Mouse (Mus musculus) heart, embryonic 15.5 days (tissue): ENCODE measurements around the gene N4bp1. TPM values are rescaled to one million over a fixed set of nuclear protein-coding genes. Genes with fewer than 3 reads are reported as not detected.

ENCODE experiments used
- ATAC-seq: fragments of 200-750 bp; cut with Nextera tagmentation; replicated peaks from 2 replicates; pipeline ENCODE4 v1.8.0; 2017; ENCODE audit warnings: low read depth, moderate TSS enrichment; ENCODE audit not compliant: insufficient number of reproducible peaks, insufficient read depth, low FRiP score
- H3K27ac ChIP-seq: fragments of 300-500 bp; sonication (generic); 2 replicates; pipeline ENCODE4 v1.5.1; 2015; ENCODE audit warnings: mild to moderate bottlenecking, inconsistent platforms
- H3K27me3 ChIP-seq: fragments of 300-500 bp; sonication (generic); 2 replicates; pipeline ENCODE4 v1.6.1; 2015; ENCODE audit warnings: inconsistent platforms
- H3K36me3 ChIP-seq: fragments of 300-500 bp; sonication (generic); 2 replicates; pipeline ENCODE4 v1.6.1; 2015; ENCODE audit warnings: mild to moderate bottlenecking, inconsistent platforms
- H3K4me1 ChIP-seq: fragments of 300-500 bp; sonication (generic); replicated peaks from 2 replicates; pipeline ENCODE4 v1.6.1; 2015; ENCODE audit warnings: inconsistent platforms
- H3K4me2 ChIP-seq: fragments of 300-500 bp; sonication (generic); 2 replicates; pipeline ENCODE4 v1.6.1; 2015; ENCODE audit warnings: inconsistent platforms, mild to moderate bottlenecking, moderate library complexity
- H3K4me3 ChIP-seq: fragments of 300-500 bp; sonication (generic); 2 replicates; pipeline ENCODE4 v1.5.1; 2015; ENCODE audit warnings: mild to moderate bottlenecking, inconsistent platforms
- H3K9ac ChIP-seq: fragments of 300-500 bp; sonication (generic); 2 replicates; pipeline ENCODE4 v1.6.1; 2015; ENCODE audit warnings: mild to moderate bottlenecking, inconsistent platforms
- H3K9me3 ChIP-seq: fragments of 300-500 bp; sonication (generic); replicated peaks from 2 replicates; pipeline ENCODE4 v1.6.1; 2016; ENCODE audit warnings: inconsistent platforms
- WGBS: fragments of 180-500 bp; shearing (Covaris S2); methylation state at CpG from one replicate; pipeline ENCODE4 v1.1.7; 2015; ENCODE audit warnings: mixed read lengths; 5-methylcytosine and 5-hydroxymethylcytosine counted together
- polyA plus RNA-seq: library from polyadenylated mRNA; unstranded; fragments of >200 nt; fragmentation: Nextera tagmentation; extraction: Ambion mirVana; gene quantifications from 2 replicates; pipeline ENCODE4 v1.2.1, GENCODE M21; 2015

The N4bp1 gene
- polyA plus RNA-seq, 1 experiment from 2014 or later, result 5.5 TPM

DNA sequence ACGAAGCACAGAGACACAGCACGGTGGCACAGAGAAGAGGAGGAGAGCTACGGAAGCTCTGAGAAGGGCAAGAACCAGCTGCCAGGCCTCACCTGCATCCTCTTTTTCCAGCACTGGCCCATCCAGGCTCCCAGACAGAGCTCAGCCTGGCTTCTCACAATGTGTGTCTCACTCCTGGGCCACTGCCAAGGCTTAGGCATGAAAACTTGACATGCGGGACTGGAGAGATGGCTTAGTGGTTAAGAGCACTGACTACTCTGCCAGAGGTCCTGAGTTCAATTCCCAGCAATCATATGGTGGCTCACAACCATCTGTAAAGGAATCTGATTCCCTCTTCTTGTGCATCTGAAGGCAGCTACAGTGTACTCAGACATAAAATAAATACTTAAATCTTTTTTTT is 34.2 kb upstream of the N4bp1 start:
- no peaks in the 10 kb centered on the region for H3K9me3 ChIP-seq
- no peak overlapping the region for H3K4me2 ChIP-seq
- 0 out of 2 replicates have a peak, but pooled peaks cover 2% of the 10 kb centered on the region for H3K4me1 ChIP-seq
- no peaks in the 10 kb centered on the region for H3K36me3 ChIP-seq
- no peak overlapping the region for H3K4me3 ChIP-seq
- no peak for ATAC-seq
- H3K27ac ChIP-seq, result no peak overlapping the region
- WGBS, result 56% methylated on average over 4 of the region's 4 CpGs
- H3K27me3 ChIP-seq, result no peaks in the 10 kb centered on the region
- H3K9ac ChIP-seq, result no peak overlapping the region

DNA sequence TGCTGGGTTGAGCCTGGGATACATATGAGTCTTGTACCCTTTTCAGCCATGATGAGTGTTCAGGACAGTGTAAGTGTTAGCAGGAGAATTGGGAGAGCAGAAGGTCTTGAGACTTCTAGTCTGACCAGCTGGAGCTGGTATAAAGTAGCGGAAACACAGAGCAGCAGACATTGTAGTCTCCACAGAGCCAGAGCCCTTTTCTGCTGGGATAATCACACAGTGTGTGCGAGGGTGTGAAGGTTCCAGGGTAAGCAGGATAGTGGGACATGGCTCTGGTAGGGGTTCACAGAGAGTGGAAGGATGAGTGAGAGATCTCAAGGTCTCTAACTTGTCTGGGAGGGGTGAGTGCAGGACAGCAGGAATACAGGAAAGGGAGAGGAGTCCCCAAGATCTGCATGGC is 33.0 kb upstream of the N4bp1 start:
- Histone ChIP-seq H3K4me1 (0 out of 2 replicates have a peak, but pooled peaks cover 2% of the 10 kb centered on the region), H3K27ac (no peak overlapping the region), H3K9ac (no peak overlapping the region), H3K27me3 (no peaks in the 10 kb centered on the region), H3K9me3 (no peaks in the 10 kb centered on the region), H3K4me3 (no peak overlapping the region), H3K36me3 (no peaks in the 10 kb centered on the region), H3K4me2 (no peak overlapping the region)
- no peak for ATAC-seq
- 87% methylated on average over 2 of the region's 2 CpGs for WGBS

DNA sequence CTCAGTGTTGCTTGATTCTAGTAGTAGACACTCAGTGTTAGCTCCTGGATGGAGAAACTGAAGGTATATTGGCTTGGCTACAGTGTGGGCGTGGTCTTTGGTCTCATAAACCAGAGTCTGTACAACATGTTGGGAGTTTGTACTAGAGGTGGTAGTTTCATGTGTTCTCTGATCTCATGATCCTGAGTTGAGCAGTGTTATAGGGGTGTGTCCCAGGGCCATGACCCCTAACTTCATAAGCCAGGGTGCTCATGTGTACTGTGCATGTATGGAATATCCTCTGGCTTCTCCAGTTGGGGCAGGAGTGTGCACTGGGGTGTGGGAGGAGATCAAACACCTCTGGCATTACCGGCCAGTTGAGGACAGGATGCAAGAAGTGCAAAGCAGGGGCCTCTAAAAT is 32.6 kb upstream of the N4bp1 start:
- H3K4me3 ChIP-seq, result no peak overlapping the region
- H3K4me1 ChIP-seq, result 0 out of 2 replicates have a peak, but pooled peaks cover 2% of the 10 kb centered on the region
- no peaks in the 10 kb centered on the region for H3K9me3 ChIP-seq
- H3K9ac ChIP-seq, result no peak overlapping the region
- no peaks in the 10 kb centered on the region for H3K36me3 ChIP-seq
- WGBS, result 80% methylated on average over 2 of the region's 2 CpGs
- H3K27me3 ChIP-seq, result no peaks in the 10 kb centered on the region
- no peak overlapping the region for H3K27ac ChIP-seq
- ATAC-seq, result no peak
- no peak overlapping the region for H3K4me2 ChIP-seq

DNA sequence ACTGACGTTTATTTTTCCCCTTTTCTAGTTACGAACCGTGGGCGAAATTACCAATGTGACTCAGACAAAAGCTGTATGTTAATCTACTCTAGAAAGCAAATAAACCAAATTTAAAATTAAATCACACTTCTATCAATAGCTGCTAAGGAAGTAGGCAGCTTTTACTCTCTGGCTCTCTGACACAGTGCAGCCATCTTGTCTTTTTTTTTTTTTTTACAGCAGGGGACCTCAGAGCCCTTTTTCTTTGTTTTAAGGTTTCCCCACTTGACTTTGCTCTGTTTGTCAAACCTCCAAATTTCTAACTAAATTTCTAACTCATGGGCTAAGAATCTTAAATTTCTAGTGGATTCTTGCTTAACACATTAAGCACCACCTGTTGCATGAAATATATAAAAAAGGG is 31.3 kb upstream of the N4bp1 start:
- ATAC-seq, result no peak
- H3K27ac ChIP-seq, result no peak overlapping the region
- WGBS, result 75% methylated on average over 4 of the region's 4 CpGs

DNA sequence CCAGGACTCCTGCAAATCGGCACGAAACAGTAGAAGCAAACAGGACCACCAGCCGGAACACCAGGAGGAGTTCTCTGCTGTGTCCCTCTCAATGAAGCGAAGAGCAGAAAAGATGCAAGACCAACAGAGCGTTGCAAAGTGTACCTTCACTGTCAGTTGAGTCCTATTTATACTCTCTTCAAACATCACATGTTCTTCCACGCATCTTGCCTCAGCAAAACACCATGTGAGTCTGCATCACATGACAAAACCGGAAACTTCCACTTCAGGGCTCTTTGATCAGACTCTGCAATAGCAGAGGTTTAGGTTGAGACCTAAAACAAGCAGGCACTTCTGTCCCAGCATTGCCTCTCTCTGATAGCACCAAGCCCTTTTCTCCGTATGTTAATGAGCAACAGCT is 26.1 kb upstream of the N4bp1 start:
- no peak overlapping the region for H3K4me2 ChIP-seq
- whole genome bisulfite sequencing, result 74% methylated on average over 8 of the region's 8 CpGs
- no peaks in the 10 kb centered on the region for H3K27me3 ChIP-seq

More for the DNA sequence above, 31.3 kb upstream of the N4bp1 start:
- Histone ChIP-seq H3K4me3 (no peak overlapping the region), H3K4me1 (0 out of 2 replicates have a peak, but pooled peaks cover 2% of the 10 kb centered on the region), H3K9ac (no peak overlapping the region), H3K27me3 (no peaks in the 10 kb centered on the region), H3K36me3 (no peaks in the 10 kb centered on the region), H3K9me3 (no peaks in the 10 kb centered on the region), H3K4me2 (no peak overlapping the region)

DNA sequence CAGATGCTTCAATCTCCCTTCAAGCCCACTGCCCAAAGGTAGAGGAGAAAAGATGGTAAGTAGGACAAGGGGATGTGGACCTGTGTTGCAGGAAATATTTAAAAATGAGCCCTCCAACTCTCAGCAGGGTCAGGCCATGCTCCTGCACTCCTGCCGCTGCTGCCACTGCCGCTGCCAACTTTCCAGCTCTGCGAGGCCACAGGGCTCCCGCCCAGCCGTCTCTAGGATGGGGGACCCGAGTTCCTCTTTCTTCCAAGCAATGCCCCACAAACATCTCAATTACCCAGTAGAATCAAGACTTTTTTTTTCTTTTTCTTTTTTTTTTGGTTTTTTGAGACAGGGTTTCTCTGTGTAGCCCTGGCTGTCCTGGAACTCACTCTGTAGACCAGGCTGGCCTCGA is 25.2 kb upstream of the N4bp1 start:
- WGBS, result 74% methylated on average over 7 of the region's 7 CpGs
- Histone ChIP-seq H3K27me3 (no peaks in the 10 kb centered on the region), H3K36me3 (no peaks in the 10 kb centered on the region), H3K9me3 (no peaks in the 10 kb centered on the region), H3K9ac (no peak overlapping the region), H3K4me1 (no peaks in the 10 kb centered on the region), H3K4me3 (no peak overlapping the region), H3K4me2 (no peak overlapping the region), H3K27ac (no peak overlapping the region)
- no peak for ATAC-seq

More for the DNA sequence above, 26.1 kb upstream of the N4bp1 start:
- Histone ChIP-seq H3K4me1 (no peaks in the 10 kb centered on the region), H3K27ac (no peak overlapping the region), H3K4me3 (no peak overlapping the region), H3K9me3 (no peaks in the 10 kb centered on the region), H3K9ac (no peak overlapping the region), H3K36me3 (no peaks in the 10 kb centered on the region)
- no peak for ATAC-seq

DNA sequence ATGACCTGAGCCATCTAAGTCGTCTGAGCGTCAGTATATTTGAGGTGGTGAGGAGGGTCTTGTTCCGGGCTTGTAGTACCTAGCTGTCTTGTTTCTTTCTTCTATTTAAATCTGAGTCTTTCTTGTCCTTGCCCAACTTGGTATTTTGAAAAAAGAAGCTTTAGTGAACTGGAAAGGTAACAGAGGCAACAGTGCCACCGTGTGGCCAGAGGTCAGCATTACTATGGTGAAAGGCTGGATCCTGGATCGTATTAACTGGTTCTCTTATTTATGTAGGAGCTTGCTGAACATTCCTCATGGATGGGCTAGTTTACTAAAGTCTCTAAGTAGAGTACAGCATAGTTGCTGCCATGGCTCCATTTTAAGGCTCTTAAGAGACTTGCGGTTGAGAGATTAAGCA is 23.5 kb upstream of the N4bp1 start:
- no peak for ATAC-seq
- H3K9ac ChIP-seq, result no peak overlapping the region
- no peak overlapping the region for H3K27ac ChIP-seq
- no peaks in the 10 kb centered on the region for H3K4me1 ChIP-seq
- H3K9me3 ChIP-seq, result no peaks in the 10 kb centered on the region
- H3K4me2 ChIP-seq, result no peak overlapping the region
- WGBS, result 14% methylated on average over 6 of the region's 6 CpGs
- H3K36me3 ChIP-seq, result no peaks in the 10 kb centered on the region
- no peak overlapping the region for H3K4me3 ChIP-seq
- no peaks in the 10 kb centered on the region for H3K27me3 ChIP-seq

DNA sequence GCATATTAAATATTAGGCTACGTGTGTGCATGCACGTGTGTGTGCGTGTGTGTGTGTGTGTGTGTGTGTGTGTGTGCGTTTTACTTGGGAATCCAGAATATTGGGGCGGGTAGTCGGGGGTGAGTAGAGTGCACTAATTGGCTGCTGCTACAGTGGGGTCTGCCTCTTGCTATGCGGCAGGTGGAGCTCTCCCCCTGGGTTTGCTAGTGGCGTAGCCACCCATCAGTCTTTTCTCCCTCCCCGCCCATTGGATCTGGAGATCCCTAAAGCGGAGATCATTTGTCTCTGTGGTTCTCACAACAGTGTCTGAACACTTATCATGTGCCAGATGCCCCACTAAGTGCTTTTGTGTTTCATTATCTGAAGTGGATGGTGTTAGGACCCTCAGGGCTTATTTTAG is 19.9 kb upstream of the N4bp1 start:
- Histone ChIP-seq H3K4me2 (no peak overlapping the region), H3K9ac (no peak overlapping the region), H3K36me3 (no peaks in the 10 kb centered on the region), H3K4me1 (0 out of 2 replicates have a peak, but pooled peaks cover 4% of the 10 kb centered on the region), H3K27me3 (no peaks in the 10 kb centered on the region), H3K9me3 (no peaks in the 10 kb centered on the region), H3K27ac (no peak overlapping the region), H3K4me3 (no peak overlapping the region)
- WGBS, result 54% methylated on average over 10 of the region's 10 CpGs
- no peak for ATAC-seq

DNA sequence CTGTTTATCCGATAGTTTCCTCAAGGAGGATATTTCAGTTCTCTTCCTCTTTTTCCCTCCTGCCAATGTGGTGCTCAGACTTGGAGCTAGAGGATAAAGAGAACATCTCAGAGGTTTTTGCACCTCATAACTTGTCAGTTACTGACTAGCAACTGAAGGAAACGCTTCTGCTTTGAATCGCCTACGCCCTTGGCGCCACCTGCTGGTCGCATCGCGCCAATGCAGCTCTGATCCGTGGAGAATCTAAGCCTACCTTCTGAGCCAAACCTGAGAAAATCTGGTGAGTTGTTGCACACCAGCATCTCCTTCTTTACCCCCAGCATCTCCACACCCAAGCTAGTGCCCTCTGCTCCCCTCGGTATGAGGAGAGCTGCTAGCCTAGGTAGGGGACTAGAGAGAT is 18.0 kb upstream of the N4bp1 start:
- H3K27ac ChIP-seq, result no peak overlapping the region
- H3K9ac ChIP-seq, result no peak overlapping the region
- WGBS, result 5% methylated on average over 10 of the region's 10 CpGs
- H3K9me3 ChIP-seq, result no peaks in the 10 kb centered on the region
- H3K4me3 ChIP-seq, result no peak overlapping the region
- H3K27me3 ChIP-seq, result no peaks in the 10 kb centered on the region
- H3K36me3 ChIP-seq, result no peaks in the 10 kb centered on the region
- H3K4me2 ChIP-seq, result no peak overlapping the region
- 0 out of 2 replicates have a peak, but pooled peaks cover 4% of the 10 kb centered on the region for H3K4me1 ChIP-seq
- no peak for ATAC-seq

DNA sequence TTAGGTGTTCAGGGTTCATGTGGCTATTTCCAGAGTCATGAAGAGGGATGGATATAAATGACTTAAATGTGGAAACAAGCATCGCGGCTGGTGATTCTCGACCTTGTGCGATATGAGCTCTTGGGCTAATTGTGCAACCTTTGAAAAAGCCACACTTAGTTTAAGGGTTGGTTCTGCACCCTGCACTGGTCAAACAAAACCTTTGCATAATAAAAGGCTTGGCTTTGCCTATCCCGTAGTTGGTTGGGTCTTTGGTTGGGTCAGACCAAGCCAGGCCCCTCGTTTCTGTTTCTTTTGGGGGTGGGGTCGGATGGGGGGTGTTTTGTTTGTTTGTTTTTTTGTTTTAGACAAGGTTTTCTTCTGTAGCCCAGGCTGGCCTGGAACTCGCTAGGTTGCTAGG is 17.6 kb upstream of the N4bp1 start:
- Histone ChIP-seq H3K27me3 (no peaks in the 10 kb centered on the region), H3K9me3 (no peaks in the 10 kb centered on the region), H3K4me1 (0 out of 2 replicates have a peak, but pooled peaks cover 5% of the 10 kb centered on the region), H3K27ac (0 out of 2 replicates have a peak overlapping the region, but pooled peaks have one; percentile 34), H3K36me3 (no peaks in the 10 kb centered on the region), H3K9ac (no peak overlapping the region), H3K4me3 (no peak overlapping the region), H3K4me2 (no peak overlapping the region)
- no peak for ATAC-seq
- WGBS, result 73% methylated on average over 8 of the region's 8 CpGs

DNA sequence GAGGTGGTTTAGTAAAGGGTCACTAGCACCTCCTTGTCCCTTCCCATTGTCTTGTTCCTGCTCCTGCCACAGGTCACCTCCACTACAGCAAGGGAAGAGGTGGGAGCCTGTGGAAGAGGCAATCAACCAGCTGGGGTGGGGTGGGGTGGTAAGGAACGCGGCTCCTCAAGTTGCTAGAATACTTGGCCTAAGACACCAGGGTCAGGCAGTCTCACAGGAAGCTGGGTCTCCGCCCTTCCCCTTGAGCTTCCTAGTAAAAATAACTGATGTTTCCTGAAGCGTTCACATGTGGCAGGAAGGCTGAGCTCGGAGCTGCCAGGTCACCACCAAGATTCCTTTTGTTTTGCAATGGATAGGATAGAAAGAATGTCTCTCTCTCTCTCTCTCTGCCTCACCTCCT is 16.9 kb upstream of the N4bp1 start:
- Histone ChIP-seq H3K36me3 (no peaks in the 10 kb centered on the region), H3K4me2 (no peak overlapping the region), H3K27me3 (no peaks in the 10 kb centered on the region), H3K4me3 (no peak overlapping the region), H3K9me3 (no peaks in the 10 kb centered on the region), H3K4me1 (0 out of 2 replicates have a peak, but pooled peaks cover 6% of the 10 kb centered on the region), H3K9ac (no peak overlapping the region), H3K27ac (peak overlapping the region; percentile 34; the same call in 1 of the 2 replicates)
- 43% methylated on average over 5 of the region's 5 CpGs for WGBS
- ATAC-seq, result peak; percentile 64

DNA sequence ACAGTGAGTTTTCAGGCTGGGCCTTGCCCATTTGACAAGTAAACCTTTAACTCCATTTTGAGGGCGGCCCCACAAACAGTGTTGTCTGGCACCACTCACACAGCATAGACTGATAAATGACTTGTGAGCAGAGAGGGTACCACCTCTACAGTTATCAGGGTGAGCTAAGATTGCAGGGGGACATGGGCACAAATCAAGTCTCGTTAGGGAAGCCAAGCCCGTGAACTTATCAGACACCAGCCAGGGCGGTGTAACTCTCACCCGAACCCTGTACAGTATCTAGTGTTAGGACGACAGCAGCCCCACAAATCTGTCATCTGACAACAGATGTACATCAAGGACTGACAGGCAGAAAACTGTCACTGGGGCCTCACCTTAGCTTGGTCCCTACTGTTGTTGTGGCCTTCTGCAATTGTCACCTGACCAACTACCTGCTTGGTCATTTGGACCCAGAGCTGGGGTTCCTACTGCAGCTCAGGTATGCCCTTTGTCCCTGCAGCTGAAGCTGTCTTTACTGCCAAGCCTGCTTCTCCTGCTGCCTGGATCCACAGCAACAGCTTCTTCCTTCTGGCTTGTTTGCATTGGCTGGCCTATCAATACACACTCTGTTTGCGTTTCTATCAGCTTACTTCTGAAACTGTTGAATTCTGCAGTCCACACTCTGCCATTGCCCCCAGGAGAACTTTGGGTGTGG is 12.8 kb upstream of the N4bp1 start:
- H3K27ac ChIP-seq, result no peak overlapping the region
- ATAC-seq, result no peak
- WGBS, result 36% methylated on average over 7 of the region's 7 CpGs

More for the DNA sequence above, 12.8 kb upstream of the N4bp1 start:
- H3K9me3 ChIP-seq, result no peaks in the 10 kb centered on the region
- no peak overlapping the region for H3K4me2 ChIP-seq
- H3K4me1 ChIP-seq, result 0 out of 2 replicates have a peak, but pooled peaks cover 6% of the 10 kb centered on the region
- no peak overlapping the region for H3K9ac ChIP-seq
- H3K27me3 ChIP-seq, result no peaks in the 10 kb centered on the region
- H3K4me3 ChIP-seq, result no peak overlapping the region
- no peaks in the 10 kb centered on the region for H3K36me3 ChIP-seq
